8 mouse cellular contexts compared by ENCODE assay signal in the genomic region with DNA sequence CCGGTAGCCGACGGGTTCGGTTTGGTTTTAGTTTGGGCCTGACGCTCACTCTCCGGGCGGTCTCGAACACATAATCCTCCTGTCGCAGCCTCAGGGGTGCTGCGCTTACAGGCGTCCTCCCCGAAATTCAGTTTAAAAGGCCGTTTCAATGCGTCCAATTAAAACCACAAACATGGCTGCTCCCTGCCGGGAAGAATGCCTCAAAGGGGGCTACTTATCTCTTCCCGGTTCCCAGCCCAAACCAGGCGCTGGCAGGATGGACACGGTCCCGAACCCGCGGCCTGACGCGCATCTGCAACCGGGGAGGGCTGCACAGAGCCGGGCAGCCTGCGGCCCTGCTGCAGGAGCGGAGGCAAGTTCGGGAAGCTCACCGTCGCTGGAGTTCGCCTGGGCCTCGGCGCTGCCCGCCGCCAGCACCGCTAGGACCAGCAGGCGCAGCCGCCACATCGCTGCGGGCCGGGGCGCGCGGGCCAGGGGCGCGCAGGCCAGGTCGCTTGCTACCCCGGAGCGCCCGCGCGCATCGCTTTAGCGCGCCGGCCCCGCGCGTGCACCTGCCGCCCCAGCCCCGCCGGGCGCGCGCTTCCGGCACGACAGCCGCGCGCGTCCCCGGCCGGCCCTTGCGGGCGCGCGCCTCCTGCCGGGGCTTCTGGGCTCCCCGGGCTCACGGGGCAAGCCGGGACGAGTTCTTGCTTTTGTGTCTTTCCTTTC. TPM values are rescaled to one million over a fixed set of nuclear protein-coding genes. Genes with fewer than 3 reads are reported as not detected.
DNase-seq lines count a peak whose midpoint lies in the region; ATAC-seq and TF ChIP-seq lines count a peak whose summit lies in the region.

No protein-coding gene starts in this region.

- peak overlapping the region; percentile 73 for H3K4me3 ChIP-seq in embryonic facial prominence, embryonic 12.5 days
- peak overlapping the region; percentile 69 for H3K4me3 ChIP-seq in limb, embryonic 12.5 days (replicated peaks)
- peak overlapping the region; percentile 73 for H3K4me3 ChIP-seq in midbrain, embryonic 13.5 days (replicated peaks)
- H3K4me3 ChIP-seq in small intestine, adult 2 months (ENCODE audit: low read depth, low read length), result peak overlapping the region; percentile 81

- no peaks in the 10 kb centered on the region for H3K27me3 ChIP-seq in embryonic facial prominence, embryonic 12.5 days
- no peaks in the 10 kb centered on the region for H3K27me3 ChIP-seq in limb, embryonic 12.5 days
- H3K27me3 ChIP-seq in midbrain, embryonic 13.5 days, result no peaks in the 10 kb centered on the region
- no peaks in the 10 kb centered on the region for H3K27me3 ChIP-seq in small intestine, adult 2 months (ENCODE audit: control insufficient read depth, insufficient read depth, low read length)

- H3K9me3 ChIP-seq in embryonic facial prominence, embryonic 12.5 days, result no peaks in the 10 kb centered on the region
- no peaks in the 10 kb centered on the region for H3K9me3 ChIP-seq in limb, embryonic 12.5 days
- no peaks in the 10 kb centered on the region for H3K9me3 ChIP-seq in midbrain, embryonic 13.5 days

- H3K4me1 ChIP-seq in embryonic facial prominence, embryonic 12.5 days, result peaks cover 17% of the 10 kb centered on the region
- peaks cover 19% of the 10 kb centered on the region for H3K4me1 ChIP-seq in limb, embryonic 12.5 days (replicated peaks)
- peaks cover 16% of the 10 kb centered on the region for H3K4me1 ChIP-seq in midbrain, embryonic 13.5 days (replicated peaks)
- peaks cover 10% of the 10 kb centered on the region; the same call in 1 of the 2 replicates for H3K4me1 ChIP-seq in small intestine, adult 2 months (ENCODE audit: control insufficient read depth, insufficient read depth, insufficient read length, low read length)

- peak overlapping the region; percentile 78 for H3K9ac ChIP-seq in embryonic facial prominence, embryonic 12.5 days
- H3K9ac ChIP-seq in limb, embryonic 12.5 days (replicated peaks), result peak overlapping the region; percentile 81
- H3K9ac ChIP-seq in midbrain, embryonic 13.5 days (replicated peaks), result peak overlapping the region; percentile 81

- peak; percentile 82 for ATAC-seq in embryonic facial prominence, embryonic 12.5 days (ENCODE audit: insufficient number of reproducible peaks, insufficient read depth, low FRiP score, low TSS enrichment)
- peak; percentile 93 for ATAC-seq in limb, embryonic 12.5 days (ENCODE audit: insufficient number of reproducible peaks, insufficient read depth, low FRiP score, low TSS enrichment, low read depth)
- peak; percentile 96 for ATAC-seq in midbrain, embryonic 13.5 days

- no peak for TF ChIP-seq CTCF in small intestine, adult 2 months (IDR thresholded peaks at IDR 0.05; ENCODE audit: extremely low read depth, insufficient read length, insufficient replicate concordance, low read depth, low read length)

- peak overlapping the region; percentile 61 for H3K4me2 ChIP-seq in embryonic facial prominence, embryonic 12.5 days (replicated peaks)
- H3K4me2 ChIP-seq in limb, embryonic 12.5 days, result peak overlapping the region; percentile 65
- H3K4me2 ChIP-seq in midbrain, embryonic 13.5 days (replicated peaks), result peak overlapping the region; percentile 63

- peak; percentile 71 for DNase-seq in layer of hippocampus, adult 11-12 months (ENCODE audit: low spot score)
- DNase-seq in layer of hippocampus, adult 9-10 months (ENCODE audit: low spot score), result no peak
- DNase-seq in heart, adult 18-20 months, result peak; percentile 76 to 86
- DNase-seq in kidney, adult 11 months, result peak; percentile 73

- TF ChIP-seq POLR2A in small intestine, adult 2 months (IDR thresholded peaks at IDR 0.05; ENCODE audit: low read depth, low read length), result peak; percentile 1

- under 1% methylated on average over 70 of the region's 82 CpGs for WGBS in embryonic facial prominence, embryonic 12.5 days
- under 1% methylated on average over 81 of the region's 82 CpGs for WGBS in limb, embryonic 12.5 days
- under 1% methylated on average over 61 of the region's 82 CpGs for WGBS in midbrain, embryonic 13.5 days
- WGBS in small intestine, adult 2 months, result under 1% methylated on average over 82 of the region's 82 CpGs

- no peaks in the 10 kb centered on the region for H3K36me3 ChIP-seq in embryonic facial prominence, embryonic 12.5 days
- no peaks in the 10 kb centered on the region for H3K36me3 ChIP-seq in limb, embryonic 12.5 days
- no peaks in the 10 kb centered on the region for H3K36me3 ChIP-seq in midbrain, embryonic 13.5 days
- no peaks in the 10 kb centered on the region for H3K36me3 ChIP-seq in small intestine, adult 2 months (ENCODE audit: control insufficient read depth, insufficient read depth, low read length)

- peak overlapping the region; percentile 83 for H3K27ac ChIP-seq in embryonic facial prominence, embryonic 12.5 days
- H3K27ac ChIP-seq in limb, embryonic 12.5 days, result peak overlapping the region; percentile 90
- peak overlapping the region; percentile 75 for H3K27ac ChIP-seq in midbrain, embryonic 13.5 days
- H3K27ac ChIP-seq in small intestine, adult 2 months (ENCODE audit: insufficient read depth, low read depth, low read length), result peak overlapping the region; percentile 23

RNA-seq across cellular contexts. Expression of a gene that starts 8.2 kb away (rescaled TPM):
- 130 and 143 TPM in 2 replicates for polyA plus RNA-seq in embryonic facial prominence, embryonic 12.5 days (2016; fragmentation: Nextera tagmentation; extraction: Ambion mirVana)
- total RNA-seq in heart, adult 18-20 months (2021), result 10 to 100 TPM; 52.2 to 53.5 TPM
- 140 and 145 TPM in 2 replicates for polyA plus RNA-seq in limb, embryonic 12.5 days (2016; fragmentation: Nextera tagmentation; extraction: Ambion mirVana)
- polyA plus RNA-seq in midbrain, embryonic 13.5 days (2015; fragmentation: Nextera tagmentation; extraction: Ambion mirVana), result 116 and 119 TPM in 2 replicates
- 5.8 and 6.9 TPM in 2 replicates for polyA plus RNA-seq in small intestine, adult 2 months (2012; rRNA removed)

RNA-seq across cellular contexts. Expression of a gene that starts 8.5 kb away (rescaled TPM):
- polyA plus RNA-seq in embryonic facial prominence, embryonic 12.5 days (2016; fragmentation: Nextera tagmentation; extraction: Ambion mirVana), result 37.0 and 38.4 TPM in 2 replicates
- 10 to 100 TPM; 15.5 to 18.5 TPM for total RNA-seq in heart, adult 18-20 months (2021)
- 34.1 and 34.4 TPM in 2 replicates for polyA plus RNA-seq in limb, embryonic 12.5 days (2016; fragmentation: Nextera tagmentation; extraction: Ambion mirVana)
- 22.2 and 26.6 TPM in 2 replicates for polyA plus RNA-seq in midbrain, embryonic 13.5 days (2015; fragmentation: Nextera tagmentation; extraction: Ambion mirVana)
- 9.6 and 14.4 TPM in 2 replicates for polyA plus RNA-seq in small intestine, adult 2 months (2012; rRNA removed)

RNA-seq across cellular contexts. Expression of a gene that starts 56.5 kb away (rescaled TPM):
- 75.6 and 80.9 TPM in 2 replicates for polyA plus RNA-seq in embryonic facial prominence, embryonic 12.5 days (2016; fragmentation: Nextera tagmentation; extraction: Ambion mirVana)
- 10 to 100 TPM; 13.7 to 20.1 TPM for total RNA-seq in heart, adult 18-20 months (2021)
- 92.9 and 101 TPM in 2 replicates for polyA plus RNA-seq in limb, embryonic 12.5 days (2016; fragmentation: Nextera tagmentation; extraction: Ambion mirVana)
- 70.6 and 72.4 TPM in 2 replicates for polyA plus RNA-seq in midbrain, embryonic 13.5 days (2015; fragmentation: Nextera tagmentation; extraction: Ambion mirVana)
- polyA plus RNA-seq in small intestine, adult 2 months (2012; rRNA removed), result 3.1 and 5.1 TPM in 2 replicates

RNA-seq across cellular contexts. Expression of a gene that starts 57.2 kb away (rescaled TPM):
- 85.3 and 87.8 TPM in 2 replicates for polyA plus RNA-seq in embryonic facial prominence, embryonic 12.5 days (2016; fragmentation: Nextera tagmentation; extraction: Ambion mirVana)
- total RNA-seq in heart, adult 18-20 months (2021), result 10 to 100 TPM; 64.8 to 73.0 TPM
- 89.2 and 95.8 TPM in 2 replicates for polyA plus RNA-seq in limb, embryonic 12.5 days (2016; fragmentation: Nextera tagmentation; extraction: Ambion mirVana)
- 54.1 and 55.3 TPM in 2 replicates for polyA plus RNA-seq in midbrain, embryonic 13.5 days (2015; fragmentation: Nextera tagmentation; extraction: Ambion mirVana)
- 39.4 and 54.7 TPM in 2 replicates for polyA plus RNA-seq in small intestine, adult 2 months (2012; rRNA removed)

Comparison
In these comparisons a context has a peak if more than half of its experiments do, and no peak if none do; other contexts are left out.
1. H3K27ac ChIP-seq: peak in every context shown above with its lines; median percentile 90 in limb, embryonic 12.5 days; 83 in embryonic facial prominence, embryonic 12.5 days; 75 in midbrain, embryonic 13.5 days; 23 in small intestine, adult 2 months.
2. RNA of a gene that starts 8.2 kb away (polyA plus RNA-seq): 140 to 145 TPM in limb, embryonic 12.5 days, 130 to 143 TPM in embryonic facial prominence, embryonic 12.5 days and 116 to 119 TPM in midbrain, embryonic 13.5 days; 5.8 to 6.9 TPM in small intestine, adult 2 months; every median in the first group is over 10 times any median in the second.
3. RNA of a gene that starts 56.5 kb away (polyA plus RNA-seq): 92.9 to 101 TPM in limb, embryonic 12.5 days, 75.6 to 80.9 TPM in embryonic facial prominence, embryonic 12.5 days and 70.6 to 72.4 TPM in midbrain, embryonic 13.5 days; 3.1 to 5.1 TPM in small intestine, adult 2 months; every median in the first group is over 10 times any median in the second.
4. Peak in every context shown above with its lines, with median percentiles within 50 percentile points of each other: ATAC-seq, H3K4me2 ChIP-seq, H3K4me3 ChIP-seq and H3K9ac ChIP-seq.